Mouse (Mus musculus) left cerebral cortex, adult 9 months (tissue): Measurements from ENCODE around the gene Cpa2.

ENCODE experiments used
- DNase-seq, 2 experiments: peaks; one replicate each; pipeline ENCODE4 v3.0.0; 2022; ENCODE audit warnings: low spot score in 2 of 2

Cpa2 gene

DNA sequence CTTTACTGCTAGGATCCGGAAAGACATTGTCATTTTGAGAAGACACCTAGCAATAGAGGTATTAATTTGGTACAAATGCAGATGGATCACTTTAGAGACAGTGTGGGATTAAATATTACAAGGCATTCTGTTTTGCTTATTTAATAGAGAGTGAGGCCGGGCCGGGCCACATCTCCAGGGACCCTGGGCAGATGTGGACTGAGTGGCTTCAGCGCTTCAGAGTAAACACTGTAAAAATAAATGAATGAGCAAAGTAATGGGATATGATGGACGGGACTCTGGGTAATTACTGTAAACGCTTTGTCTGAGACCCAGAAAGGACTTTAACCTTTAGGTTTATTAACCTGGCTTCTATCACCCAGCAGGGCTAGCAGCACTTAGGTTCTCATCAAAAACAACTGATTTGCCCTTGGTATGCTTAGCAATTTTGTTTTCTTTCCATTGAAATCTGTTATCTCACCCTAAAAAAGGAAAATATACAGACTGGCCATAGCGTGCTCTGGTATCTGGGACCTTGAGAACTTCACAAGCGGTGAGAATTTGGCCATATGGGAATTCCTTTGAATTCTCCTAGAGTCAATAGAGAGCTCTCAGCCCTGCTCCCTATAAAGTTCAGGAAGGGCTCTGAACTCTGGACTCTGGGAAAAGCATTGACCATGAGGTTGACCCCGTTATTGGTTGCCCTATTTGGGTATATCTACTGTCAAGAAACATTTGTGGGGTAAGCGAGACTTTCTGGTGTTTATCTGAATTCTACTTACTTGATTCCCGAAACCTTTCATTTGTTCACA, at the start of gene Cpa2:
Cpa2 (plus strand) TSS at position 574 of the 791 bp plus-strand sequence.
- no peak for DNase-seq

DNA sequence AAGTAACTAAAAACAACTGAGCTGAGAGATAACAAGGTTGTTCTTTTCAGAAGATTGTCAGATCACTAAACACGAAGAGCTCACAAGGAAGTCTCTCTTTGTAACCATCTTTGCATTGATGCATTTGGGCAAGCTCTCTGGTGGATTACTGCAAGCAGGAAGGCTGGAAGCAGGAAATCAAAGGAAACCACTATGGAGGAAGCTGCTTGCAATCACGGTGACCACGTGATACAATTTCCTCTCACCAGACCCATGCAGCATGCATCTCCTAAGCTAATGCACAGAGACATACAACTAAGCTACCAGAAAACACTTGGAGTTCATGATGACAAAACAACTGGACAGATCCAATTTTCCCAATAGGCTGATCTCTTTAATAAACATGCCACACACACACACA, 42.3 kb upstream of the Cpa2 start:
- no peak for DNase-seq

DNA sequence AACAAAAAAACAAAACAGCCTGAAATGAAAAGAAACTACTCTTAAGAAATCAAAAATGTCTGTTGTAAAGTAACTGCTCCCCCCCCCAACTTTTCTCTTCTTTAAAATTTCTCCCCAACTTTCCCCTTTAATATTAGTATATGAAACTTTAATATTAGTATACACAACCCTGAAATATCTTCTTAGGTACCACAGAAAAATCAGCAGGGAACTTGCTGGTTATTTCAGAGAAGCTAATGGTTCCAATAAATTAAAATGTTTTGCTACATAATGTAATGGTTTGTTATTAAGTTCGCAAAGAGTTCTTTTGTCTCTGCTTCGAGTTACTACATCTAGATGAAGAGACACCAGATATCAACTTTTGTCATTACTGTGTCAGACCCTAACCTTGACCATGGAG, 32.6 kb upstream of the Cpa2 start:
- DNase-seq, result no peak

DNA sequence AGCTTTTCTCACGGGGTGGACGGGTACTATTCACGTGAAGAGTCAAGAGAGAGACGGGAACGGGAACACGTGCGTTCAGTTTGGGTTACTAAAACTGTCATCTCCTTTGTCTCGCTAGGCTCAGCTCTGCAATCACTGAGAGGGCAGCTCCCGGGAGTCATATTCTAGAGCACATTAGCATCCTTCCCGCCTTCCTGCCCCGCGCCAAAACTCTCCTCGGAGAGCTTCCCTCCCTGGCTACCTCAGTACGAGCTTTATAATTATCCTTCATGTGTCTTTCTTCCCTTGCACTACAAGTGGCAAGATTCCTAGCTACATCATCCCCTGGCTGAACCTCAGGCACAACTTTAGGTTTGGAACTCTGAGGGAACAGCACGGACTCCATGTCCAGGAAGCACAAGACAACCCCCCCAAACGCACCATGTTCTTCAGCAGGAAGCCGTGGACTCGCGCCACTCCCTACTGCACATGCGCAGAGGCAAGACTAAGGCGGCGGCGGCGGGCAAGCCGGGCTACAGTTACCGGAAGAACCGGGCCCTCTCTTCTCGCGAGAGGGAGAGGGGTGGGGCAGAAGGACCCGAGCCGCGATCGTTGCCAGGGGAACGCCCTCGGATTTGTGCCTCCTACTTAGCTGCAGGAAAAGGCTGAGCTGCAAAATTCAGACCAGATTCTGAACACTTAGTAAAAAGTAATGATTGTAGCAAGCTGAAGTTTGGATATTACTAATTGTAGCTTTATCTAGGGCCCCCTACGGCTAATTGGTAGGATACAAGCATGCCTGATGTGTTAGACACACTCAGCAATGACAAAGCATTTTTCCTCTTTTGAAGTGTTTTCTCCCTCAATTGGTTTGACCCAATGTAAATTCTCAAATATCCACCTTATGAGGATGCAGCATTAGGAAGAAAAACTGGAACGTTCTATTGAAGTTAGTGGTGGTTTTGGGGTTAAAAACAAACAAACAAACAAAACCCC, 31.8 kb upstream of the Cpa2 start, which contains the start of the genes Tmem209 and Ssmem1:
Tmem209 (minus strand) TSS at position 519 of the 975 bp plus-strand sequence.
Ssmem1 (plus strand) TSS at position 585 of the 975 bp plus-strand sequence.
- DNase-seq, result peak; percentile 94 to 99

DNA sequence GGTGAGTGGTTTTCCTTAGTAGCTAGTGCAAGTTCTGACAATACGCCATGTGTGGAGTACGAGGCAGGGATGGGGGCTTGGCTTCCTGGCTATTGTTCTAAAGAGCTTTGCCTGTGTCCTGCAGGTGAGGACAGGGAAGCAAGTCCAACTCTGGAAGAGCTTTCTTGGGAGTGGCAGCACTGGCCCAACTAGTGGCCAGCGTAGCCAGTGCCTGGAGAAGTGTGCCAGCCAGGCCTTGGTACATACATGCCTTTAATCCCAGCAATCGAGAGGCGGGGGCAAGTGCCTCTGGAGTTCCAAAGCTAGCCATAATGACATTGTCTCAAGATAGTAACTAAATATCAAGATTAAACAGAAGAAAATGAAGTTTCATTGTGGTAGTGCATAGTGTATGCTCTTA, 31.1 kb upstream of the Cpa2 start:
- no peak for DNase-seq

DNA sequence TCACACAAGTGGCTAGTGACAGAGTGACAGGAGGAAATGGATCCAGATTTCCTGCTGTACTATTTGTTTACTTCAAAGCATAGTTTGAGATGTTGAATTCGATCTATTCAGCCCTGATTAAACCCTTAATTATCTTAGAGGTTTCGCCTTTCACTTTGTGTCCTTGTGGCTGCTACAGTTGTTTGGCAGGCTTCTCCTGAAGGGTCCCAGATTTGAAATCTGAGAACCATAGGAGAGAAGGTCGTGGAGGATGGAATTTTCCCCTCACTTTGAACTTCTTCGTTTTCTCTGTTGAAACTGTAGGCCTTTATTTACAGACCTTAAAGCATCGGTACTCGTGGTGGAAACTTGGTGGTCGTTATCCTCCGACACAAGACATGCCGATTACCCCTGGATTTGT, 27.1 kb upstream of the Cpa2 start:
- DNase-seq, result no peak

DNA sequence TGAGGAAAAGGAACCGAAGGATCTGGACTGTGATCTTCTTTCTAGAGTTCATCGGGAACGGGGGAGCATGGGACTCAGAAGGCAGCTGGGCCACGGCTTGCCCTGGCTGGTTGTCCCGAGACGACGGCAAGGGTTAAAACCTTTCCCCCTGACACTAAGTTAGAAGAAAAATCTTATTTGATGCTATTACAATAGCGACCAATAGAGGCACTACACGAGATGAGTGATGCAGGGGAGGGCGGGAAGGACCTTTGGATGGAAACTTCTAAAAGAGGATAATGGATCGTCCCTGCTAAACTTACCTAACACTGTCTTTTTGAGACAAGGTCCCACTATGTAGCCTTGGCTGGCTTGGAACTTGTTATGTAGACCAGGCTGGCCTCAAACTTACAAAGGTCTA, 21.0 kb upstream of the Cpa2 start:
- no peak for DNase-seq

DNA sequence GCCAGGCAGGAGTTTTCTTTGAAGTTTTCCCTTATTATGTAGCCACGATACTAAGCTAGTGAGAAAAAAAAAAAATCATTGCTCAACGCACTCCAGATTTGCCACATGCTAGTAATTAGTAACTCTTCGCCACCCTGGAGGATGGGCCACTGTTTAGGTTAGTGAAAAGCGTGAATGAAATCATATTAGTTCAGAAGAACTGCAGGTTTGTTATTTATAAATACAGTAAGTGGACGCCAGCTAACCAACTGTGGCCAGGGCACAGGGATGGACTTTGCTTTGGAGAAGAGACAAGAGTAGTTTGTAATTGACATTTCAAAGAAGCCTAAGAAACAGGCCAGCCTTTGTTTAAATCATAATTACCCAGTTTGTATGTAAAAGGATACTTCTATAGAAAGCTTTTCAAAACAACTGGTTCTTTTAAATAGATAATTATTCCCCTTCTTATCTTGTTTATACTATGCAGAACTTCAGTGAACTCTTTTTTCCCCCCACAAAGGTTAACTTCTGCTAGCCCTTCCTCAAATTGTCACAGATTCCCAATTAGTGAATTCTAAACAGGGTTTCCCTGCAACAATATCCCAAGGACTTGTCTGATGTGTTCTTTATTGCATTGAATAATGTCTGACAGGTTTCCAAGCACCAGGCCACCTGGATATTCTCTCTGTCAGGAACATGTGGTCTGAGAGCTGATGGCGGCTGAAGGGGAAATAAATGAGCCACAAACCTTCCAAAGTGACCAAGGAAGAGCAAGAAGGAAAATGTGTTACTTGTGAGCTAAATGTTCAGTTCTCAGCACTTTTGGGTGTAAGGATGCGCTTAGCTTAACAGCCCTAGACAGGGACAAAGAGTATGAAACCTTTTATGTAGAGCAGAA, 15.7 kb upstream of the Cpa2 start:
- DNase-seq, result no peak

DNA sequence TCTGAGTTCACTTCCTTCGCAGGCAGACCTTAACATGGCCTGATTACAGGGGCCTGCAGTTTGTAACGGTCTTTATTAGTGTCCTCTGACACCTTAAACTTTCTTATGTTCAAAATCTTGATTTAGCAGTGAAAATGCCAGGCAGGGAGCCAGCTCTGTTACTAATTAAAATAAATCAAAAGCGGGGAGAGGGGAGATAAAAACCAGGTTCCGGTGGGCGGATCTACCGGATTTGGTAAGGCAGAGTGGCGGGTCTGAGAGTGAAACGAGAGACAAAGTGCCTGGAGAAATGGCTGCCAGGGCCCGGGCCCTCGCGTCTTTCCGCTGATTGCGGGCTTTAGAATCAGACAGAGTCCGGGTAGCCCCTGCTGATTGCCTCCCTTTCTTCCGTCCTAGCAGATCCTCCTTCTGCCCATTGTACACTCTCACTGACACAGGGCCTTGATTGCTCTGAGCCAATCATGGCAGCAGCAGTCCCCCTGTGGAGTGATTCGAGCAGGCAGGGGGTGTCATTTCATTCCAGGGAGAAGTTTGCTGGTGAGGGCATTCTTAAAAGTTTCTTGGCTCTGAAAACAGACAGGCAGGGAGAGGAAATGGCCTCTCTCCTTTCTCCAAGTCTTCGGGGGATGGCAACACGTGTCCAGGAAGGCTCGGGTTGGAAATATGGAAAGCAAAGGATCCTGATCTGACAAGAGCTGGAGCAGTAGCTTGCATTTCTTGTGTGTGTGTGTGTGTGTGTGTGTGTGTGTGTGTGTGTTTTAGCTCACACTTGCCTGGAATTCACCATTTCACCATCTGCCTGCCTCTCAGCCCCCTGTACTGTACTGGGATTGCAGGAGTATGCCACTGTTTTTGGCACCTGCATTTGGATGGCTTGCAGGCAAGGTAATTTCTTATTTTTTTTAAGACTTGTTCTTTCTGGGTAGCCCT, 14.5 kb upstream of the Cpa2 start:
- no peak for DNase-seq

DNA sequence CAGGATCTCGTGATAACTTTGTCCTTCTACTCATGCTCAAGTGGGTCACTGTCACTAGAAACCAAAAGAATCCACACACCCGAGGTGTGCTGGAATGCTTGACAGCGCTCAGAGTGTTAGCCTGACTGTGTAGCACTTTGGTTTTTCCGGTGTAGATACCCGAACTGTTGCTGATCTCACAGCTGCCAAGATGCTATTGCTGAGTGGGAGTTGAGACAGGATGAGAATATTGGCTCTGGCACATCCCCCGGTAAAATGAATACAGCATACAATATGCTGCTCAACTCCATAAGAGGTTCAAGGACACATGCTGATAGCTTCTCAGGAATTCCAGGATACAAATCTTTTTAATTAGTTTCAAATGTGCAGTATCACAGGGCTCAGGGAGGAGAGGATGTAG, 12.6 kb upstream of the Cpa2 start:
- DNase-seq, result peak in 1 of 2 experiments; percentile 44

DNA sequence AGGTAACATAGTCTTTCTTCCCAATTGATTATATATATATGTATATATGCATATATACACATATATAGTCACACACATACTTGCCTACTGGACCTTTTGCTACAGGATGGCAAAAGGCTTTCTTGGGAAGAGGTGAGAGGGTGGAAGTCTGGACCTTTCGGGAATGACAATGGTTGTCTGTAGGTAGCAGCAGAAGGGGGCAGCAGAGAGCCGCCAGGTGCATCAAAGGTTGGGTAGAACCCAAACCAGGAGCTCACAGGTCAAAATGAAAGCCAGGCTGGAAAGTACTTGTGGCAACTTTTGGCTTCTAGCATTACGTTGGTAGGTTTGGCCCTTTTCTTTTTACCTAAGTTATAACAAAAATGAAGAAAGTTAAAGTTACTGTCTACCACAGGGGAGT, 6.0 kb upstream of the Cpa2 start:
- peak in 1 of 2 experiments; percentile 22 for DNase-seq

DNA sequence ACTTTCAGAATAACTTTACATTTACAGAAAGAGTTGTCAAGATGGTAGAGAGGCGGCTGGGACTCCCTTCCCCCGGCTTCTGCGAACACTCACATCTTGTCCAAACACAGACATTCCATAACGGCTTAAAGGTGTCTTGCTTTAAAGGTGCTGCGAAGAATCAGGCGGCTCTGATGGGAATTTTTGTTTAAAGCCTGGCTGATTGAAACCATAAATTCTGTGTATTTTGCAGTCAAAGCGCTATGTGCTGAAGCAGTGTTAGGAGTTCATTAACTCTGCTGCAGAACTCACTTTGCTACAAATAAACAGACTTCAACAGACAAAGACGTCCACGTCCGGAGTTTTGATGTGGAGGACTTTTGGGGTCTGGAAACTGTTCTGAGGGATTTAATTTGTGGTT, 3.1 kb upstream of the Cpa2 start:
- no peak for DNase-seq

DNA sequence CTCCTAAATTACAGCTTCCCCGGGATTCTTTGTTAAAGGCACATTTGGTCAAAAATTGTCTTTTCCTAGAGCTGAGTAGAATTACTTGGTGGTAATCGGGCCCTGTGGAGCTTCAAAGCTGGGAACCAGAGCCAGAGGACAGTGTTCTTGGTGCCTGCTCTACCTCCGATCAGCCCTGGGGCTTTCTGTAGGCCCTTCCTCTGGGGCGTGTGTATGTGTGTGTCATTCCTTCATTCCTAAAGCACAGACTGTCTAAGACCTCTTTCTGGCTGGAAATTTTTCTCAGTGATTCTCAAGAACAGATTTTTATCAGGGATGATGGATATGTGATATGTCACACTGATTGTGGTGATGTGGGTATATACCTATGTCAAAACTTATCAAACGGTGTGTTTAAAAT, 2.6 kb upstream of the Cpa2 start:
- no peak for DNase-seq

DNA sequence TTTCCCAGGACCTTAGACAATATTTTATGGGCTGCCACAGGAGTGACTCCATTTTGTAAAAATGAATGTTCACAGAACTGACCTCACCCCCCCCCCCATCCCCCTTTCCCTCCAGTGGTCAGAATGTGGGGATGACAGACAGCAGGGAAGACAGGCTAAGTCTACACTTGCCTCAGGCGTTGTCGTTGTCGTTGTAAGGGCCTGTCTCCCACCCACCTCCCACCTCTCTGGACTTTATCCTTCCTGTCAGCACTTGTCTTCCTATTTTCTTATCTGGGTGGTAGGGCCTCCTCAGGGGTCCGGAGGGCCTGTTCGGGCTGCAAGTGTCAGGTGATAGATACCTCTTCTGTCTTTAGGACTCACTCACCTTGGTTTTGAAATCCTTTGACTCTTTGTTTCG, 895 bp downstream of the Cpa2 start:
- DNase-seq, result no peak

DNA sequence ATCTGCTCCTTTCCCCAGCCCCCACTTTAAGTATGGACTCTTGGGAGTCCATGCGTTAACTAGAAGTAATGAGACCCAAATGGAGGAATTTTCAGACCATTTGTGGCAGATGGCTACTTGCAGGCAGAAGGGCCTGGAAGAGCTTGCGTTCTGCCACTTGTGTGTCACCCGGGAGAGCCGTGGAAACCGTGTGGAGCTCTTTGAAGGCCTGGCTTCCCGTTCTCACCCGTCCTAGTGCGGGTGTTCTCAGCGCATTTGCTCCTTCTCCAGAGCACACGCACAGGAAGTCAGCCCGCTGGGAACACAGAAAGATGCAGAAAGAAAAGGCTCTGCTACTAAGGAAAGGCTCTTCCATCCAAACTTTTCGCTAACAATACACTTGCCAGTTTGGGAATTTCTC, 1.7 kb downstream of the Cpa2 start:
- no peak for DNase-seq

DNA sequence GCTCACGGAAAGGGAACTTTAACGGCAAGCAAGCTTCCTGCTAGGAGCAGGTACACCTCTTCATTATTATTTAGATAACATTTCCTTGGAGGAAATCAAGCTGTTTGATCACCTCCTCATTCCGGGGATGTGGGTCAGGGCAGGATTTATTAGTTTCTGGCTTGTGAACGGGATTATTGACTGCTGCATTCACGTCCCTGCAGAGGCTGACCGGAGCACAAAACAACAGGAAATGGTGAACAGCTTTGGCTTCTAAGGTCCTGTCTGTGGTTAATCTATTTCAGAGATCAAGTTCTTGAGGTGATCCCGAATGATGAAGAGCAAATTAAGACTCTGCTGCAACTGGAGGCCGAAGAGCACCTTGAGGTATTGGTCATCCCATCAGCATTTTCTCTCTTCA, 2.5 kb downstream of the Cpa2 start:
- DNase-seq, result no peak

DNA sequence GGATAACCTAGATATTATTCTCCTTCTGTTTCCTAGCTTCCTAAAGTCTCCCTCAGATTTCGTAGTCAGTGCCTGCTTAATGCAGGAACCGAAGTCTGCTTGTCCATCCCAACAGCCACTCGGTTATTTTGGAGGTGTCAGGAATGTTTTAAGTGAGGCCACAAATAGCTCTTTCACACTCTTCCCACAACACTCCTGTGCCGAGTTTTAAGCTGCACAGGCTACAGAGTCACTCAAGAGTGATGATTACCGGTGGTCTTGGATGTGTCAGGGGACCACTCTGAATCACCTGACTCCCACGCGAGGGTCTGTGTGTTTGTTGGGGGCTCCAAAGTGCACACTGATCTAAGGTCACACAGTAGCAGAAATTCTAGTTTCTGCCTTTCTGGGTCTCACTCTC, 4.3 kb downstream of the Cpa2 start:
- DNase-seq, result peak in 1 of 2 experiments; percentile 43

DNA sequence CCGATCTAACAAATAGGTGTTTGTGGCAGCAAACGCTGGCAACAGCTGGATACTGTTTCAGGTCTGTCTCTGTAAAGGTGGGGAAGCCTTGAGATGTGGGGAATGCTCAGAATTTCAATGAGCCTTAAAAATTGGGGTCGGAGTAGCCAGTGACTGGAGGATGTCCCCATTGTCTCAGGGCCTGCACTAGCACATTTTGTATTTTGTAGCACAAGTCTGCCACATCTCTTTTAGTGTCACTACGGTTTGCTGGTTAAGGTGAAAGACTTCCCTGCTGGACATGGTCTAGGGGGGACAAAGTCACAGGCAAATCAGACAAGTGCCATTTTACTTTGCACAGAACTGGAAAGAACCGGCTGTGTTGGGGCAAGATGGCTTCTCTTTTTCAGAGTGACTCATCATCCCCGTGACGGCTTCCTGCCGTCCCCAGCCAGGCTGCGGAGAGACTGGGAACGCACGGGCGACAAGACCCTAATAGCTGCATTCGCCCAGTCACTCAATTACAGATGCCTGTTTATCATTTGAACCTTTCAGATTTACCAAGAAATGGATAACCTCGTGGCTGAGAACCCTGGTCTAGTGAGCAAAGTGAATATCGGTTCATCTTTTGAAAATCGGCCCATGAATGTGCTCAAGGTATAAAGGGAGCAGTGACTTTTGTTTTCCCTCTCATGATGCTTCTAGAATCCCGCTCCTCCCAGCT, 5.3 kb downstream of the Cpa2 start:
- DNase-seq, result peak in 1 of 2 experiments; percentile 40

DNA sequence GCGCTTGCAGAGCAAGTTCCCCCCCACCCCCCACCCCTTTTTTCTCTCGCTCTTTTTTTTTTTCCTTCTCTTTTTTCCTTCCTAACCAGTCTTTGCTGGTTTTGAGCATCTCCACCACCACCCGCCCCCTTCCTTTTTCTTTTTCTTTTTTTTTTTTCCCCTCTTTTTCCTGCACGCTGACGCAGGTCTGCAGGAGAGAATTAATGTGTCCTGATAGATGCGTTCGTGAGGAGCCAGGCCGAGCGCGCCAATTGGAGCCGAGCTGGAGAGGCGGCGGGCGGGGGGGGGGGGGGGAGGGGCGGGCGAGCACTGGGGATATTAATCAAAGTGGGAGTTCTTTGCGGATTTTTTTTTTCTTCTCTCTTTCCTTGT, 5.9 kb downstream of the Cpa2 start:
- DNase-seq, result no peak
